Mouse (Mus musculus) testis, postnatal 10 days (tissue): ENCODE measurements around the gene Tm4sf1.

Source experiments
- DNase-seq: peaks from one replicate; pipeline ENCODE4 v3.0.0; 2021; ENCODE audit warnings: low spot score

Gene Tm4sf1

DNA sequence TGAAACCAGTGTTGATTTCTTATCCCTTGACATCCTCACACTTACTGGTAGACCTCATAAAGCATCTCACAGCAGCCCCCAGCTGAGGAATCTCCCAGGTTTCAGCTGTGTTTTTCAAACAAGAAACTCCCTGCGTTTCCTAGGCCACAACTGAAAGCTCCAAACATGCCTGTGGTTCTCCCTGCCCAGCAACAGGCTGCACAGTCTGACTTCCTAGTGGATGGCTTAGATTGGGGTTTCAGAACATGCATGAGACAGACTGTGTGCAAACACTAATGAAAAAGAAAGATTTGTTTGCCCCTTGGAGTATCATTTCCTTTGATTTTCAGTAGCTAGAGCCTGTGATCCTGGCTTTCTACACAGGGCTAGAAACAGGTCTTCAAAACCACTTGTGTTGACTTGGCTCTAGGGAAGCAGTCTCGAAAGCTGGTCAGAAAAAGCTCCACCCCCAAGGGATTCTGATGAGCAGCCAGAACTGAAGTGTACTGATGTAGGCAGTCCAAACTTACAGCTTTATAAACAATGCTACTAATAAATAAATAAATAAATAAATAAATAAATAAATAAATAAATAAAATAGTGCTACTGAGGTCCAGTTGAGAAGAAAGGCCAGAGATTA is at the start of gene Tm4sf1:
Gene Tm4sf1, minus strand, starts transcription at position 68 of the 619 bp plus-strand sequence.
- no peak for DNase-seq

DNA sequence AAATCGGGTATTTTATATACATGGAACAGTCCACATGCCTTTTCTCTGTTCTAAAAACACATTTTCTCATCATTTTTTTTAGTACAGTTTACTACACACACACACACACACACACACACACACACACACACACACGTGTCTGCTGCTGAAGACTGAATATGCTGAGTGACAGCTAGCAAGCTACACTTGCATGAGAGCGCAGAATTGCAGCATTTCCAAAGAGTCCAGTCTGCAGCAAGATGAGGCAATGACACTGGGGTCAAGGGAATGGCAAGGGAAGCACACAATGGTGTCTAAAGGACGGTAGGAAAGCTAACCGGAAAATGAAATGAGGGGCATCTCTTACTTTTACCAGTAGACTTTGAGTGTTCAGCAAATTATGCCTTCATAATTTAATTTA is 43.0 kb upstream of the Tm4sf1 start:
- no peak for DNase-seq

DNA sequence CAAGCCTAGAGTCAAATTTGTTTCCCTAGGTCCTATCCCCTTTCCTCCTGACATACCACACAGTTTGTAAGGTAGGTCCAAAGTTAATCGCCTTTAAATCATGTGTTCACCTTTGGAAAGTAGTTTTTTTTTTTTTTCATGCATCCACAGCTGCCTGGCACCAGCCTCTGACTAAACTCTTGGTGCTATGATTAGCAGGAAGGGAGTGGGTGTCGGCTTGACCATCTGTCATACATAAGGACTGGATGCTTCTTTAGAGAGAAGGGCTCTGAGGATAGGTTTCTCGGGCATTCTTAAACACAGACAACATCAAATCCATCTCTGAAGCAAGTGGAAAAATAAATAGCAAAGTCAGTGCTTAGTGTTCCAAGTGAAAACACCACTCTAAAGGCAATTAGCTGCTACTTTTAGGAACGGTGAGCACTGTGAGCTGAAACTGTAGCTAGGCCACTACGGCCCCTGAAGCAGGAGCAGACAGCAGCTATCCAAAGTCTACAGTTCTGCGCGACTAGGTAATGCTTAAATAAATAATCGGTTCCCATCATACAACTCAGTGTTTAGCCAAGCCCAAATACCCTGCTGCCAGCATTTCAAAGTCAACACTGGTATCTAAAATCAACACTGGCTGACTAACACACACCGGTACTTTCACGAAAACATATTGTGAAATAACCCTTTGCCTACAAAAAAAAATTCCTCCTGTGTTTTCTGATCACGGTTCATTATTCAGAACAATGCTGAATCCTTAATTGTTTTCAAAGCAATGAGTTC is 42.2 kb upstream of the Tm4sf1 start:
- DNase-seq = no peak

DNA sequence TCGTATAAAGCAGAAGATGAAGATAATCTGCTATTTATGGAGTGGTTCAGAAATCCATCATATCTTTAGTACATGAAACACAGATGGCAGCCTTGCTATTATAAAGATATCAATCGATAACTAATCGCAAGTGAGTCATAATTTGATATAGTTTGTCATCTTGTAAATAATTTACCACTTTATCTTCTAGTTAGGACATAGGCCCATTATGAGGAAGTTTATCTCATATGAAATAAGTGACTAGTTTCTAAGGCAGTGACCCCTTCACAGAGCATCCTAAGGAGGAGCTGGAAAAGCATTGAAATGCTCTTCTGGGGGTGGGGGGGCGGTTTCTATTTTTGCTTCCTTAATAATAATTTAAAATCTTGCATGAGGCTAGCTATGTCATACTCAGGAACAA is 41.2 kb upstream of the Tm4sf1 start:
- DNase-seq = no peak

DNA sequence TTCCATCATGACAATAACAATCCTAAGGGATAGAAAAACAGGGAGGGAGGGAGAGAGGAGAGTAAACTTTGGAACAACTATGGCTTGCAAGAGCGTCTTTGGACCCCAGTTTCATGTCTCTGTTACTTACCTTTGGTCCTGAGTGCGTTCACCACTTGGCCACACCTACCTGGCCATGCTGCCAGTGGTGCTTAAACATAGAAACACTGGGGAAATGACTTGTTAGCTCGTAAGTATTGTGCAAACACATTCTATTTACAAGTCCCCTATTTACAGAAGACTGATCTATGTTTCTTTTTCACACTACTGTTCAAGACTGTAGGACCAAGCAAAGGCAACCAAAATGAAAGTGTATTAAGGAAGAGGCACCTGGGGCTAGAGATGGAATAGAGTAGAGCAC is 39.5 kb upstream of the Tm4sf1 start:
- no peak for DNase-seq

DNA sequence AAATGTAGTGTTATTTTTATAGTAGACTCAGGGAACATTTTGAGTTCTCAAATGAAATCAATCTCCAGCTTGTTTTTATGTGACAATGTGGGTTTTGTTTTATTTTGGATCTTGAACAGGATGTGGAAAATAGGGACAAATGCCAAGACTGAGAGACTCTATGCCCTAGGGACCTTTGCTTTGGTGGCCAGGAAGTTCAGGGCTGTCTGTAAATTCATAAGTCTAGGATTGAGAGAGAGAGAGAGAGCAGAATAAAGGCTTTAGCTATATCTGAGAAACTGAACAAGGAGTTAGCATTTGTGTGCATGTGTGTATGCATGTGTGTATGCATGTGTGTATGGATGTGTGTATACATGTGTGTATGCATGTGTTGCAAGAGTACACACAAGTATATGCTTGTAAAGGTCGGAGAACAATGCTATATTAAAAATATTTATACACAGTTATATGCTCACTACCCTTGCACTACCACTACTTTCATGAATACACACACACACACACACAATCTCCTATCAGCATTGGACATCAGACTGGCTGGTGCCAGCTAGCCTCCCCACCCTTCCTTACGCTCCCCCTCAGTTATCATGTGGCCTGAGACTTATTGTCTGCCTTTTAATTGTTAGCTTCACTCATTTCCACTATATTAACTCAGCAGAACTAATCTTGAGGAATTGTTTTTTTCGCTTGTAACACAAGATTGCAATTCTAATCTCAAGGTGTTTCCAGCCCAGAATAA is 33.5 kb upstream of the Tm4sf1 start:
- no peak for DNase-seq

DNA sequence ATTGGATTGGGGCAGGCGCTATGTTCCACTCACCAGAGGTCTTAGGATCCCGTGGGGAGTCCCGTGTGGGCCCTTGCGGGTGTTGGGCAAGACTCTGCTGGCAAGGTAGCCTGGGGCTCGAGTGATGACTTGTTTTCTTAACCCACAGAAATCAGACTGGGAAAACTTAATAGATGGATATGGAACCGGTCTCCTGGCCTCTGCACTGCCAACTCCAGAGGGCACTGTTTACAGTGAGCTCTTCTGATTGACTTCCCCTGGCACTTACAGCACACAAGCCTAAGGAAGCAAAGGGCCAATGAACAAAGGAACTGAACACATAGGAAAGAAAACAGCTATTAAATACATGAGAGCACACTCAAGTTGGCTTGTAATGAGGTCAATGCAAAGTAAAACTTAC is 26.2 kb upstream of the Tm4sf1 start:
- DNase-seq = no peak

DNA sequence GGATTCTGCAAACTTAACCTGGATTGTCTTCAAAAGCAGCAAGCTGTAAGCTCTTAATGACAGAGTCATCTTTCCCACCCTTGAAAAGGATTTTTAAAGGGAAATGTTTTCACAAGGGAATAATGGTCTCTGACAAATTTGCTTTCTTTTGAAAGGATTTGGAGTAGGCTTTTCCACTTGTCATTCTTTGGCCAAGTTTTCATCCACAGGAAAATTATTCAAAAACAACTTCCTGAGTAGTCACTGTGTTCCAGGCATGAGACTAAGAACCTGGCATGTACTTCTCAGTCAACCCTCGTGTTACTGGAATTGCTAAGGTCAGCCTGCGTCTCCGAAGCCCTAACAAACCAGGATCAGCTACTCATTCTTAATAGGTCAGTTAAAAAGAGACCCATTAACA is 5.3 kb upstream of the Tm4sf1 start:
- no peak for DNase-seq

DNA sequence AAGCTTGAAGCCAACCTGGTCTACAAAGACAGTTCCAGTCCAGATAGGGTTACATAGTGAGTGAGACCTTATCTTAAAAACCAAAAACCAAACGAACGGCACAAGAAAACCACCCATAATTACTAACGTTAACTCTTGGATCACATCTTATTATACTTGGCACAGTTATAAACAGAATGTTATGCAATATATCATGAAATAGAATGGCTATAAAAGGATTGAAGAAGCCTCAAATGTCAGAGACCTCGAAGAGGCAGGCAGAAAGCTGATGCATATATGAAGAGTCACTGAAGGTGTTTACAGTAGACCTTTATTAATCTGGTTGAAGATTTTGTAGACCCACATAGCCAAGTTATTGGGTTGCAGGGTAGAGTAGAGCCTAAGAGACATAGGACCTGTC is 3.8 kb upstream of the Tm4sf1 start:
- DNase-seq = no peak

DNA sequence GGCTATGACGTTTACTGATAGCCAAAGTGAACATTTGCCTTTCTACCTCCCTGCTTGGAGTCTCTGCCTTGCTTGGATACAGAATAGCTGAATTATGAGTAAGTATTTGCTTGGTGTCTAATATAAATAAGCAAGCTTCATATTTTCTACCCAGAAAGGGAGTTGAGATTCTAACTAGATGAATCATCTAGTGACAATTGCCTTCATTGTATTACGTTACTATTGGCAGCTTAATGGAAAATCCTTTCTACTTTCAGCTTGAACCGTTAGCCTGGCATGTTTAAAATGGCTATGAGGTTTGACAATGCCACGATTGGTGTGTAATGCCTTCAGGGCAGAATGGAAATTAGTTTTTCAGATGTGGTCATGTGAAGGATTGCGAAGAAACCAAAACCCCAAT is 2.7 kb upstream of the Tm4sf1 start:
- no peak for DNase-seq

DNA sequence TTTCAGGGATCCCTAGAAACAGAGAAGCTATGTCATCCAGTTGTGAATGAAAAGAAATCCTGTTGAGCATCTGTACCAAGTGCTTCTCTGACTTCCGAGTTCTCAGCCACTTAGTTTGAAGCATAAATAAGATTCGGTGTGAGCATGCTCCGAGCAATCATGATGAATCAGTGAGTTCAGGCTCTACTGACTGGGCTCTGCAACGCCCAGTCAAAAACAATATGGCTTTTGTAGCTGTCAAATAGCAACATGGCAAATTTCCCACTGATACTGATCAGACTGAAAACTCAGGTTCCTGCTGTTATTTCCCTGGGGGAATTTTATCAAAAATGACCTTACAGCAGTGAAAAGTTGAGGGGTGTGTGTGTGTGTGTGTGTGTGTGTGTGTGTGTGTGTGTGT is 2.3 kb upstream of the Tm4sf1 start:
- DNase-seq = no peak

DNA sequence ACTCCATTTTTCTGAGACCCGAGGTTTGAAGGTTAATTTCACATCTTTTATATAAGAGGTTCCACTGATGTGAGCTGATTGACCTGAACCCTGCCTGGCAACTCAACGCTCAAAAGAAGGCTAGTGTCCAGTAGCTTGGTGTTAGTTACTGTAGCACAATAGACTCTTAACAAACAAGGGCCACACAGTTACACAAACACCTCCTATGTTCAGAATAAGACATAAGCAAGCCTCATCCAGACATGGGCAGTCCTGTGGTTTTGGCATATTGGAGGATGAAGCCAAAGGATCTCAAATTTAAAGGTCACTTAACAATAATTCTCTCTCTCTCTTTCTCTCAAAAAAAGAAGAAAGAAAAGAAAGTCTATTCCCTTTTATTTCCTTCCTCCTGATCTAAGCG is 1.7 kb upstream of the Tm4sf1 start:
- DNase-seq = no peak

DNA sequence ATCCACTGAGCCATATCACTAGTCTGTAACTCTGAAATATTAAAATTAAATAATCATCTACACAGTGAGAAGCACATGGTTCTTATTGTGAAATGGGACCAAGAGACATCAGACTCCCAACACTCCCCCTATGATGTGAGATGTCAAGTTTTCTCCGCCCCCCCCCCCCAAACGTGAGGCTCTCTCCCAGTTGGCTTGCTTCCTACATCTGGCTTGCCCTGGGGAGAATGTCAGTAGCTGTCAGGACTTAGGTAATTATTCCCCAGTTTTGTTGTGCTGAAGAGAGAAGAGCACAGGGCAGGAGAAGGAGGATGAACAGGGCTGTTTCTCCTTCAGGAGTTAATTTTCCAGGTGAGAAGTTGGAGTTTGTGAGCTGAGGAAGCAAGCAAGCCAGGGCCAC is 1.1 kb upstream of the Tm4sf1 start:
- no peak for DNase-seq

DNA sequence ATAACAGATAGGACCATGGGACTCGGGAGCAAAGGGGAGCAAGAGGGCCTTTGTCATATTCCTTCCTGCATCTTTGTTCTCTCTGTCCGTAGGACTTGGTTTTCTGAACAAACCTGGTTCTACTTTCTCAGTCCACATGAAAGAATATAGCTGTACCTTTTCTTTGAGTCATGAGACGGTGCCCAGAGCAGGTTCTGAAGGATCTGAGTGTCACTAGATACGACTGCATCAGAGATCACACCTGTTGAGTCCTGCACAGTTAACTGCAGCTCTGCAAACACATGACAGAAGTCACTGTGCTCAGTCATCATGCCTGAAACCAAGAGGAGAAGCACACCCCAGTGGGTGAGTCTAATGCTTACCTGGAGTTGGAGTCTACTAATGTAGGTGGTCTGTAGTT is 422 bp downstream of the Tm4sf1 start:
- DNase-seq = no peak

DNA sequence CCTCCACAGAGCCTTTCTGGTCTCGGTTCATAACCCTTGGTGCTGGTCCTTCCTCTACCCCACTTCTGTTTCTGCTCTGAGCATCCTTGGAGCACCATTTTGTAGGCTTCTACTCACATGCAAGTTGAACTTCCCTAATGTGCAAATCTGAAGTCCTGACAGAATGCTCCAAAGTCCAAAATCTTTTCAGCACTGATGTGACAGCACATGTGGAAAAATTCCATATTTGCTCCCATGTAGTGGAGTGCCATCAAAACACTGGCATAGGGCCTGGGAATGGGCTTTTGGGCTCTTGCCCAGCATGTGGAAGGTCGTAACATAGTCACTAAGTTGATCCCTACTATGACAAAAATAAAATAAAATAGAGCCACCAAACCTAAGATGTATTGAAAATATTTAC is 3.8 kb downstream of the Tm4sf1 start:
- no peak for DNase-seq

DNA sequence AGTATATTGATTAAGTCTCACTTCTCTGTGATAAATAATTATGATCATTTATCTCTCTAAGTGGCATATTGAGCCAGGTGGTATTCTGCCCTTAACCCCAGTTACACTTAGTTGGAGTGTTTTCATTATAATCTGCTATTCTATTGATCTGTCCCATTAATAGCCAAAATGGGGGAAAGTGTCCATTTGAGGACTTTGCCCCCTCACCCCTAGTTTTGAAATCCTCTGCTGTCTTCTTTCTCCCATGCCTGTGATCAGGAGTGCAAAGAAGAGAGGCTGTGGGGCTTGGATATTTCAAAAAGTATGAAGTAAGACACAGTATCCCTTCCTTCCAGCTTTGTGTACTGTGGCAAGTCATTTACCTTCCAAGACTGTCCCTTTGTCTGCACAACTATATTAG is 5.2 kb downstream of the Tm4sf1 start:
- no peak for DNase-seq

DNA sequence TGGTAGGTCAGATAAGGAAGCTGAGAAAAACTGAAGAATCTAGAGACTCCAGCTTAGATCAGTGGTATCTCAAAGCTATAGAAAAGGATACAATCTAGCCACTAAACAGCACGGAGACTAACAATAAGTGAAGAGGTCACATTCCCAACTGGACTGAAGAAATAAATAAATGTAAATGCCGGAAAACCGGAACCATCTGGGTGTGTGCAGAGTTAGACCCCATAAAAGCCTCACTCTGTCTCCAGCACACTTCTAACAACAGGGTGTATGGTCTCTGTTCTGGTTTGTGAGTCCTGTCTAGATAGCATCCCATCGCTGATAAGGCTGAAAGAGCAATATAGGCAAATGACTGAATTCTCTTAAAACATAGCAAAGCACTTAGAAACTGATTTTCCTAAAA is 6.2 kb downstream of the Tm4sf1 start:
- no peak for DNase-seq

DNA sequence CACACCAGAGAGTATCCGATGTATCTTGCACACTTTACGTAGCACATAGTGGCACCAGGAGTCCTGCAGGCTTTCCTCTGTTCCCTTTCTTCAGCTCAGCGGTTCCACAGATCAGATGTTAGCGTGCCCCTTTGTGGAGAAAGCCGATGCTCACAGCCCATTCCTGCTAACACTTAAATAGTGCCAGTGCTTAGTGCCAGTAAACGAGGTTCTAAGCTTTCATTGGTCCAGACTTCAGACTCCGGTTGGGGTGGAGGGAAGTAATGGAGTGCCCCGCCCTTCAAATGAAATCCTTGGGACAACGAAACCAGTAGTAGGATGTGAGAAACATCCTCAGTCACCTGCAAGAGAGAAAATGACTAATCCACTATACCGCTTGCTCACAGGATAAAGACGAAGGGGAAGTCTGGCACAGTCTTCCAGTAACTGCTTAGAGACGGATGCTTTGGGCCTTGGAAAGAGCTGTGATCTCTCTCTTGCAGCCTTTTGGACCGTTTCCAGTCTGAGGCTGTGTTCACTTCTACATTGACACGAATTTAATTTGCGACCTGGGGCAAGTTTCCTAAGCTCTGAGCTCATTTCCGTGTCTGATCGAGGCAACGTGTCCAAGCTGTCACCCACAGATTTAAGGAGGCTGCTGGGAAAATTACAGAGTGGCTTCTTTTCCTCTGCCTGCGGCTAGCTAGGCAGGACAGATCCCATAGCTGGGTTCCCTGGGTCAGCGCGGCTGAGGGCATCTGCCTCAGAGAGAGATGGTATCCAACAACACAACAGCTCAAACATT is 6.9 kb downstream of the Tm4sf1 start:
- DNase-seq = peak; percentile 39

DNA sequence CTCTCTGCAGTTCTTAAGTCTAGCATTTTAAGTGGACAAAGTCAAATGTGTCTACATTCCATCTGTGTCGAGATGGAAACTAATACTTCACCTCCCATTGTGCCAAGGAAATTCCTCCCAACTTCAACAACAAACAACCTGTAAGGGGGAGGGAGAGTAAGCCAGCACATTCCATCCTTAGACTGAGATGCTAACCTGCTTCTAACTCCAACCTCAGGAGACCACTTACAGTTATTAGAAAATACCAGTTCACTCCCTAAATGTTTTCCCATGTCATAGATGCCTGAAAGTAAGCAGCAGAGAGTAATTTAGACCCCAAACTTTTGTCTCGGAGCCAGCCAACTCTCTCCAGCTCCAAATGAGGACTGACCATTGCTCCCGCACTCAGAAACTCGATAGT is 7.9 kb downstream of the Tm4sf1 start:
- DNase-seq = no peak

DNA sequence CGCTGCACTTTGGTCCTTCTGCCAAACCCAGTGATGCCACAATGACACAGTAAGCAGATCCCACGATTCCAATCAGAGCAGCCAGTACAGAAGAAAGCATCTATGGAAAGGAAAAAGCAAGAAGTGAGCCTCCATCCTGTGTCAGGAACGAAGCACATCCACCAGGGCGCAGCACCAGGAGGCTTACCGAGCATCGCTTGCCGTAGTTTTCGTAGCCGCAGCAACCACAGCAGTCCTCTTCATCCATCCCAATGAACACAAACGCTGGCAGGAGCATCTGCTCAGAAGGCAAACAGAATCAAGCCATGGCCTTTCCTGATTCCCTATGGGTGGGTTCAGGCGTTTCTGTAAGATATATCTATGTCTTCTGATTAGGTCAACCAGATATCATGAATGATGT is 9.0 kb downstream of the Tm4sf1 start:
- no peak for DNase-seq

DNA sequence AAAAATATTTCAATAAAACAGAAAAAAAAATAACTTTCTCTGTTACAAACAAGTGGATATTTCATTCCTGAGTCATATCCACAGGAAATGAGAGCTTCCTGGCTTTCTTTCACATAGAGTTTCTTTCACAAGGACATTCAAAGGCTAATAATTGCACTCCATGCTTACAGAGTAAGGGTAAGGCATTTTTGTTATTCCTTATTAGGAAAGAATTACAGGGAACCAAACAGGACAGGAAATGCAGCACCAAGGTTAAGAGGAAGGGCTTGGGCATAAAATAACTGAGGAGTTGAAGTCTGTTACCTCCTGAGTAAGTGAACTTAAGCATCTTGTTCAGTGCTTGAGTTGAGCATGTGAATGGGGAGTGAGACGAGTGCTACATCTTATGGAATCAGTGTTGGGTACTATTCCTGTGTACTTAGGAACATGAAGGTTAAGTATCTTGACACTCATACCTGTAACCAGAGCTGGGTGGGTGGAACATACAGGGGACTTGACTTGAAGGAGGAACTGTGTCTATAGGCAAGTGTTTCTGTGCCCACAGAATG is 12.8 kb downstream of the Tm4sf1 start:
- DNase-seq = no peak
